Mouse (Mus musculus): ENCODE measurements around the gene Vmn2r94. TPM values are rescaled to one million over a fixed set of nuclear protein-coding genes. Genes with fewer than 3 reads are reported as not detected.

Gene Vmn2r94
- not detected in 2 replicates for polyA plus RNA-seq (2012; rRNA removed)

GRCm38 (mm10) chr17:18277656-18278055, at the start of gene Vmn2r94:
Gene Vmn2r94 (minus strand): TSS chr17:18277756.
- Histone ChIP-seq H3K36me3 (ENCODE audit: control insufficient read depth, insufficient read depth, low read length) (no peaks in the 10 kb centered on the region), H3K27me3 (ENCODE audit: control insufficient read depth, insufficient read depth, low read length) (no peaks in the 10 kb centered on the region), H3K4me3 (ENCODE audit: extremely low read depth, insufficient read depth, insufficient read length) (no peak within 1 kb of the TSS), H3K4me1 (ENCODE audit: control insufficient read depth, insufficient read depth, insufficient read length) (no peaks in the 10 kb centered on the region), H3K27ac (ENCODE audit: insufficient read depth, low read length) (no peak within 1 kb of the TSS)
- no peak for DNase-seq (ENCODE audit: low read depth in 1 of 2, low spot score in 2 of 2)
- TF ChIP-seq POLR2A (IDR thresholded peaks at IDR 0.05; ENCODE audit: low read depth, low read length) (no peak), CTCF (IDR thresholded peaks at IDR 0.05; ENCODE audit: extremely low read depth, insufficient read depth, insufficient read length, insufficient replicate concordance) (no peak)
- 64% methylated on average over 2 of the region's 2 CpGs for WGBS

GRCm38 (mm10) chr17:18323031-18323430, 45.5 kb upstream of the Vmn2r94 start:
- Histone ChIP-seq H3K4me1 (ENCODE audit: control insufficient read depth, insufficient read depth, insufficient read length) (no peaks in the 10 kb centered on the region), H3K27me3 (ENCODE audit: control insufficient read depth, insufficient read depth, low read length) (no peaks in the 10 kb centered on the region), H3K27ac (ENCODE audit: insufficient read depth, low read length) (no peak overlapping the region), H3K4me3 (ENCODE audit: extremely low read depth, insufficient read depth, insufficient read length) (no peak overlapping the region), H3K36me3 (ENCODE audit: control insufficient read depth, insufficient read depth, low read length) (no peaks in the 10 kb centered on the region)
- TF ChIP-seq CTCF (IDR thresholded peaks at IDR 0.05; ENCODE audit: extremely low read depth, insufficient read depth, insufficient read length, insufficient replicate concordance) (no peak), POLR2A (IDR thresholded peaks at IDR 0.05; ENCODE audit: low read depth, low read length) (no peak)
- WGBS = 97% methylated on average over 2 of the region's 2 CpGs
- no peak for DNase-seq (ENCODE audit: low read depth in 1 of 2, low spot score in 2 of 2)

GRCm38 (mm10) chr17:18297799-18298198, 20.2 kb upstream of the Vmn2r94 start, which contains the start of gene Vmn2r93:
Gene Vmn2r93 (plus strand): TSS chr17:18298099.
- H3K27me3 ChIP-seq (ENCODE audit: control insufficient read depth, insufficient read depth, low read length) = no peaks in the 10 kb centered on the region
- H3K27ac ChIP-seq (ENCODE audit: insufficient read depth, low read length) = no peak within 1 kb of the TSS
- no peak for DNase-seq (ENCODE audit: low read depth in 1 of 2, low spot score in 2 of 2)
- TF ChIP-seq POLR2A (IDR thresholded peaks at IDR 0.05; ENCODE audit: low read depth, low read length) (no peak), CTCF (IDR thresholded peaks at IDR 0.05; ENCODE audit: extremely low read depth, insufficient read depth, insufficient read length, insufficient replicate concordance) (no peak)
- no peak within 1 kb of the TSS for H3K4me3 ChIP-seq (ENCODE audit: extremely low read depth, insufficient read depth, insufficient read length)
- WGBS = 33% methylated on average over 1 of the region's 1 CpGs
- no peaks in the 10 kb centered on the region for H3K36me3 ChIP-seq (ENCODE audit: control insufficient read depth, insufficient read depth, low read length)
- H3K4me1 ChIP-seq (ENCODE audit: control insufficient read depth, insufficient read depth, insufficient read length) = no peaks in the 10 kb centered on the region

- no peaks in the 10 kb centered on the region for H3K36me3 ChIP-seq (ENCODE audit: control insufficient read depth, insufficient read depth, low read length)
- no peak overlapping the region for H3K4me3 ChIP-seq (ENCODE audit: extremely low read depth, insufficient read depth, insufficient read length)
- no peak overlapping the region for H3K27ac ChIP-seq (ENCODE audit: insufficient read depth, low read length)
- 81% methylated on average over 14 of the region's 14 CpGs for WGBS
- no peak for DNase-seq (ENCODE audit: low read depth in 1 of 2, low spot score in 2 of 2)
- TF ChIP-seq CTCF (IDR thresholded peaks at IDR 0.05; ENCODE audit: extremely low read depth, insufficient read depth, insufficient read length, insufficient replicate concordance) (no peak), POLR2A (IDR thresholded peaks at IDR 0.05; ENCODE audit: low read depth, low read length) (no peak)
- H3K27me3 ChIP-seq (ENCODE audit: control insufficient read depth, insufficient read depth, low read length) = no peaks in the 10 kb centered on the region
- H3K4me1 ChIP-seq (ENCODE audit: control insufficient read depth, insufficient read depth, insufficient read length) = no peaks in the 10 kb centered on the region
These were observed 40.6 kb downstream of the Vmn2r94 start for GRCm38 (mm10) chr17:18236931-18237330.

- no peak for DNase-seq (ENCODE audit: low read depth in 1 of 2, low spot score in 2 of 2)
- TF ChIP-seq POLR2A (IDR thresholded peaks at IDR 0.05; ENCODE audit: low read depth, low read length) (no peak), CTCF (IDR thresholded peaks at IDR 0.05; ENCODE audit: extremely low read depth, insufficient read depth, insufficient read length, insufficient replicate concordance) (no peak)
- H3K27ac ChIP-seq (ENCODE audit: insufficient read depth, low read length) = no peak overlapping the region
- no peaks in the 10 kb centered on the region for H3K4me1 ChIP-seq (ENCODE audit: control insufficient read depth, insufficient read depth, insufficient read length)
- 79% methylated on average over 2 of the region's 2 CpGs for WGBS
- no peaks in the 10 kb centered on the region for H3K36me3 ChIP-seq (ENCODE audit: control insufficient read depth, insufficient read depth, low read length)
- H3K4me3 ChIP-seq (ENCODE audit: extremely low read depth, insufficient read depth, insufficient read length) = no peak overlapping the region
- H3K27me3 ChIP-seq (ENCODE audit: control insufficient read depth, insufficient read depth, low read length) = no peaks in the 10 kb centered on the region
These were observed 45.6 kb downstream of the Vmn2r94 start for GRCm38 (mm10) chr17:18231996-18232395.

- Histone ChIP-seq H3K36me3 (ENCODE audit: control insufficient read depth, insufficient read depth, low read length) (no peaks in the 10 kb centered on the region), H3K27ac (ENCODE audit: insufficient read depth, low read length) (no peak overlapping the region), H3K4me3 (ENCODE audit: extremely low read depth, insufficient read depth, insufficient read length) (no peak overlapping the region), H3K27me3 (ENCODE audit: control insufficient read depth, insufficient read depth, low read length) (no peaks in the 10 kb centered on the region), H3K4me1 (ENCODE audit: control insufficient read depth, insufficient read depth, insufficient read length) (no peaks in the 10 kb centered on the region)
- DNase-seq (ENCODE audit: low read depth in 1 of 2, low spot score in 2 of 2) = no peak
- TF ChIP-seq POLR2A (IDR thresholded peaks at IDR 0.05; ENCODE audit: low read depth, low read length) (no peak), CTCF (IDR thresholded peaks at IDR 0.05; ENCODE audit: extremely low read depth, insufficient read depth, insufficient read length, insufficient replicate concordance) (no peak)
These were observed 56.3 kb downstream of the Vmn2r94 start for GRCm38 (mm10) chr17:18221300-18221699.

Other genes starting within 250 kb of the Vmn2r94 start
- not detected in 2 replicates for gene Vmn2r124, start 228.3 kb downstream of the Vmn2r94 start, polyA plus RNA-seq (2012; rRNA removed)
- gene Vmn2r91, start 192.7 kb downstream of the Vmn2r94 start, polyA plus RNA-seq (2012; rRNA removed) = not detected in 2 replicates
- not detected in 2 replicates for gene Vmn2r92, start 125.9 kb downstream of the Vmn2r94 start, polyA plus RNA-seq (2012; rRNA removed)
- gene Vmn2r93, start 20.3 kb upstream of the Vmn2r94 start, polyA plus RNA-seq (2012; rRNA removed) = not detected in 2 replicates
- gene Vmn2r95, start 146.3 kb upstream of the Vmn2r94 start, polyA plus RNA-seq (2012; rRNA removed) = not detected in 2 replicates

All from spleen, adult 2 months (tissue).